Mouse (Mus musculus) kidney, postnatal 10 days (tissue): Measurements from ENCODE around the gene Ddx58.

Source experiments
- DNase-seq: peaks from one replicate; pipeline ENCODE4 v3.0.0; 2021; ENCODE audit warnings: mixed read lengths

Ddx58 gene

GRCm38 (mm10) chr4:40233062-40233664, 6.5 kb downstream of the Ddx58 start:
- DNase-seq, result no peak

- no peak for DNase-seq
Measured at GRCm38 (mm10) chr4:40229723-40230122, 9.9 kb downstream of the Ddx58 start.

GRCm38 (mm10) chr4:40227886-40228285, 11.7 kb downstream of the Ddx58 start:
- DNase-seq, result no peak

GRCm38 (mm10) chr4:40227131-40227530, 12.5 kb downstream of the Ddx58 start:
- DNase-seq, result no peak

- peak; percentile 44 for DNase-seq
Measured at GRCm38 (mm10) chr4:40226095-40226494, 13.5 kb downstream of the Ddx58 start.

GRCm38 (mm10) chr4:40221876-40222585, 17.6 kb downstream of the Ddx58 start:
- DNase-seq, result no peak

GRCm38 (mm10) chr4:40221004-40221760, 18.4 kb downstream of the Ddx58 start:
- DNase-seq, result no peak

GRCm38 (mm10) chr4:40220437-40220836, 19.2 kb downstream of the Ddx58 start:
- no peak for DNase-seq

GRCm38 (mm10) chr4:40218382-40218781, 21.2 kb downstream of the Ddx58 start:
- peak; percentile 57 for DNase-seq

GRCm38 (mm10) chr4:40217910-40218309, 21.7 kb downstream of the Ddx58 start:
- no peak for DNase-seq

GRCm38 (mm10) chr4:40212177-40212576, 27.5 kb downstream of the Ddx58 start:
- no peak for DNase-seq

GRCm38 (mm10) chr4:40207701-40208100, 31.9 kb downstream of the Ddx58 start:
- no peak for DNase-seq

- DNase-seq, result no peak
Measured at GRCm38 (mm10) chr4:40205231-40205903, 34.3 kb downstream of the Ddx58 start.

- no peak for DNase-seq
Measured at GRCm38 (mm10) chr4:40204374-40204773, 35.3 kb downstream of the Ddx58 start.

GRCm38 (mm10) chr4:40202205-40202604, 37.4 kb downstream of the Ddx58 start:
- no peak for DNase-seq

GRCm38 (mm10) chr4:40195336-40195735, 44.3 kb downstream of the Ddx58 start:
- no peak for DNase-seq

- DNase-seq, result peak; percentile 33
Measured at GRCm38 (mm10) chr4:40193461-40193860, 46.2 kb downstream of the Ddx58 start.

- DNase-seq, result no peak
Measured at GRCm38 (mm10) chr4:40192246-40192645, 47.4 kb downstream of the Ddx58 start.

- DNase-seq, result no peak
Measured at GRCm38 (mm10) chr4:40187956-40188355, 51.7 kb downstream of the Ddx58 start.

- DNase-seq, result no peak
Measured at GRCm38 (mm10) chr4:40184470-40184869, 55.2 kb downstream of the Ddx58 start.

GRCm38 (mm10) chr4:40183781-40184180, 55.8 kb downstream of the Ddx58 start:
- DNase-seq, result no peak

GRCm38 (mm10) chr4:40182651-40183320, 56.8 kb downstream of the Ddx58 start:
- DNase-seq, result peak; percentile 81

GRCm38 (mm10) chr4:40181681-40182080, 57.9 kb downstream of the Ddx58 start:
- DNase-seq, result peak; percentile 83
